Mouse (Mus musculus): Measurements from ENCODE around the gene Abca16.

Gene Abca16

GRCm38 (mm10) chr7:120409447-120409846 is at the start of gene Abca16:
Abca16 (plus strand) TSS chr7:120409647.
- DNase-seq (ENCODE audit: low read depth in 1 of 2, low spot score in 2 of 2): no peak

- DNase-seq (ENCODE audit: low read depth in 1 of 2, low spot score in 2 of 2): no peak
Measured at GRCm38 (mm10) chr7:120361159-120361558, 48.3 kb upstream of the Abca16 start.

- DNase-seq (ENCODE audit: low read depth in 1 of 2, low spot score in 2 of 2): no peak
Measured at GRCm38 (mm10) chr7:120412391-120412790, 2.9 kb downstream of the Abca16 start.

GRCm38 (mm10) chr7:120426625-120427024 is 17.2 kb downstream of the Abca16 start:
- DNase-seq (ENCODE audit: low read depth in 1 of 2, low spot score in 2 of 2): no peak

GRCm38 (mm10) chr7:120431464-120431863 is 22.0 kb downstream of the Abca16 start:
- no peak for DNase-seq (ENCODE audit: low read depth in 1 of 2, low spot score in 2 of 2)

- DNase-seq (ENCODE audit: low read depth in 1 of 2, low spot score in 2 of 2): no peak
Measured at GRCm38 (mm10) chr7:120503891-120504662, 94.6 kb downstream of the Abca16 start.

GRCm38 (mm10) chr7:120504663-120504979 is 95.2 kb downstream of the Abca16 start:
- DNase-seq (ENCODE audit: low read depth in 1 of 2, low spot score in 2 of 2): no peak

GRCm38 (mm10) chr7:120534805-120535204 is 125.4 kb downstream of the Abca16 start:
- no peak for DNase-seq (ENCODE audit: low read depth in 1 of 2, low spot score in 2 of 2)

- no peak for DNase-seq (ENCODE audit: low read depth in 1 of 2, low spot score in 2 of 2)
Measured at GRCm38 (mm10) chr7:120552479-120553180, 143.2 kb downstream of the Abca16 start.

- DNase-seq (ENCODE audit: low read depth in 1 of 2, low spot score in 2 of 2): no peak
Measured at GRCm38 (mm10) chr7:120553181-120553551, 143.7 kb downstream of the Abca16 start.

GRCm38 (mm10) chr7:120567366-120567765 is 157.9 kb downstream of the Abca16 start:
- DNase-seq (ENCODE audit: low read depth in 1 of 2, low spot score in 2 of 2): no peak

- no peak for DNase-seq (ENCODE audit: low read depth in 1 of 2, low spot score in 2 of 2)
Measured at GRCm38 (mm10) chr7:120576520-120576919, 167.1 kb downstream of the Abca16 start.

Measured in monocyte, adult 2 months (primary cell).